Mouse (Mus musculus) layer of hippocampus, adult 8-10 months (tissue): ENCODE results near the gene Klhdc4. TPM values are rescaled to one million over a fixed set of nuclear protein-coding genes. Genes with fewer than 3 reads are reported as not detected.

Experiments used
- DNase-seq, 2 experiments: peaks; one replicate each; pipeline ENCODE4 v3.0.0; 2022; ENCODE audit warnings: low spot score in 2 of 2
- total RNA-seq, 4 experiments: library from RNA; stranded (reverse); gene quantifications; 2 replicates each; pipeline ENCODE4 v1.2.4; 2022

Klhdc4 gene
- total RNA-seq, 4 experiments from 2014 or later: 27.5 to 34.5 (median 32.9) TPM

- DNase-seq: peak; percentile 46 to 79
Measured at GRCm38 (mm10) chr8:121850018-121850417, 20.6 kb upstream of the Klhdc4 start.

- no peak for DNase-seq
Measured at GRCm38 (mm10) chr8:121849303-121849702, 19.9 kb upstream of the Klhdc4 start.

- DNase-seq: no peak
Measured at GRCm38 (mm10) chr8:121848495-121848894, 19.1 kb upstream of the Klhdc4 start.

GRCm38 (mm10) chr8:121847987-121848386 is 18.6 kb upstream of the Klhdc4 start:
- no peak for DNase-seq

GRCm38 (mm10) chr8:121847261-121847822 is 18.0 kb upstream of the Klhdc4 start:
- DNase-seq: no peak

- DNase-seq: no peak
Measured at GRCm38 (mm10) chr8:121846815-121847214, 17.4 kb upstream of the Klhdc4 start.

- no peak for DNase-seq
Measured at GRCm38 (mm10) chr8:121844765-121845164, 15.4 kb upstream of the Klhdc4 start.

- DNase-seq: no peak
Measured at GRCm38 (mm10) chr8:121843184-121843733, 13.9 kb upstream of the Klhdc4 start.

GRCm38 (mm10) chr8:121842064-121842955 is 12.9 kb upstream of the Klhdc4 start:
- DNase-seq: no peak

GRCm38 (mm10) chr8:121841242-121841641 is 11.9 kb upstream of the Klhdc4 start:
- peak; percentile 38 to 69 for DNase-seq

- peak; percentile 55 to 85 for DNase-seq
Measured at GRCm38 (mm10) chr8:121832503-121832902, 3.1 kb upstream of the Klhdc4 start.

GRCm38 (mm10) chr8:121832061-121832460 is 2.7 kb upstream of the Klhdc4 start:
- DNase-seq: no peak

GRCm38 (mm10) chr8:121829777-121830362 is 501 bp upstream of the Klhdc4 start:
- peak in 1 of 2 experiments; percentile 25 for DNase-seq

- no peak for DNase-seq
Measured at GRCm38 (mm10) chr8:121828376-121829023, 869 bp downstream of the Klhdc4 start.

GRCm38 (mm10) chr8:121827726-121828125 is 1.6 kb downstream of the Klhdc4 start:
- DNase-seq: no peak

GRCm38 (mm10) chr8:121821770-121822169 is 7.6 kb downstream of the Klhdc4 start:
- DNase-seq: no peak

- no peak for DNase-seq
Measured at GRCm38 (mm10) chr8:121821320-121821719, 8.0 kb downstream of the Klhdc4 start.

GRCm38 (mm10) chr8:121820840-121821239 is 8.5 kb downstream of the Klhdc4 start:
- DNase-seq: no peak

- DNase-seq: no peak
Measured at GRCm38 (mm10) chr8:121818226-121818625, 11.1 kb downstream of the Klhdc4 start.

GRCm38 (mm10) chr8:121811931-121812570 is 17.3 kb downstream of the Klhdc4 start:
- DNase-seq: no peak

- no peak for DNase-seq
Measured at GRCm38 (mm10) chr8:121811502-121811901, 17.9 kb downstream of the Klhdc4 start.
